Mouse (Mus musculus): ENCODE measurements at regions not wholly inside any gene's neighbourhood (a gene's known extent, or its start where the extent isn't known, plus 50 kb on each side); places are given as distances from the start of the nearest gene placed in this dataset.

GRCm38 (mm10) chr4:9123396-9124031, 884.7 kb upstream of the Car8 start:
- TF ChIP-seq CTCF (conservative IDR thresholded peaks at IDR 0.05; ENCODE audit: insufficient read depth, insufficient read length, low read depth, low read length) (no peak), POLR2A (IDR thresholded peaks at IDR 0.05; ENCODE audit: low read depth, low read length) (no peak)

Data from kidney, adult 2 months (tissue).